Mouse (Mus musculus) G1E (cell line): Measurements from ENCODE around the gene Tmem203. TPM values are rescaled to one million over a fixed set of nuclear protein-coding genes. Genes with fewer than 3 reads are reported as not detected.
A peak's percentile ranks its signal among the peaks of the same experiment; 100 is the strongest.

ENCODE experiments used
- ATAC-seq: 2 replicates; pipeline ENCODE4 v1.8.0; 2016; ENCODE audit warnings: mild to moderate bottlenecking; ENCODE audit not compliant: insufficient number of reproducible peaks, poor library complexity, low FRiP score, severe bottlenecking; ENCODE audit errors: extremely low read depth
- DNase-seq: peaks from one replicate; pipeline ENCODE4 v3.0.0; 2012; ENCODE audit warnings: low spot score
- H3K27me3 ChIP-seq: 2 replicates; pipeline ENCODE4 v1.6.1; 2012; ENCODE audit warnings: mild to moderate bottlenecking, low read length, inconsistent platforms; ENCODE audit not compliant: insufficient read depth
- H3K36me3 ChIP-seq: replicated peaks from 2 replicates; pipeline ENCODE3; 2012; ENCODE audit warnings: mild to moderate bottlenecking, inconsistent platforms
- H3K4me1 ChIP-seq: 2 replicates; pipeline ENCODE4 v1.6.1; 2012; ENCODE audit warnings: low read depth, low read length, inconsistent platforms, mixed read lengths; ENCODE audit not compliant: insufficient read depth
- H3K4me3 ChIP-seq: 2 replicates; pipeline ENCODE4 v1.5.1; 2012; ENCODE audit warnings: low read depth, mild to moderate bottlenecking, inconsistent platforms, low read length, moderate library complexity, mixed read lengths
- H3K9me3 ChIP-seq: replicated peaks from 2 replicates; pipeline ENCODE4 v1.6.1; 2012; ENCODE audit warnings: inconsistent platforms
- CTCF ChIP-seq: IDR thresholded peaks from 2 replicates; pipeline ENCODE4 v1.5.1; 2012; ENCODE audit warnings: low read depth, low read length, inconsistent platforms, mixed read lengths
- GATA1 ChIP-seq: IDR thresholded peaks from 2 replicates; pipeline ENCODE4 v1.6.1; 2012; ENCODE audit warnings: borderline replicate concordance, low read length, inconsistent platforms, mixed read lengths
- GATA2 ChIP-seq: IDR thresholded peaks from 2 replicates; pipeline ENCODE4 v1.6.1; 2012; ENCODE audit warnings: low read depth, low read length, inconsistent platforms, borderline replicate concordance
- POLR2AphosphoS5 ChIP-seq: IDR thresholded peaks from 2 replicates; pipeline ENCODE4 v1.6.1; 2012; ENCODE audit warnings: low read depth, low read length, inconsistent platforms; ENCODE audit not compliant: insufficient replicate concordance
- TAL1 ChIP-seq: conservative IDR thresholded peaks from 2 replicates; pipeline ENCODE4 v1.6.1; 2012; ENCODE audit warnings: low read depth, low read length, inconsistent platforms, mixed read lengths
- polyA plus RNA-seq: library from polyadenylated mRNA; stranded (reverse); fragments of >175 nt; gene quantifications from 2 replicates; pipeline ENCODE4 v1.2.3, GENCODE M21; 2012
- total RNA-seq, 2 experiments: library from RNA; stranded (forward) in 1 of 2; stranded (reverse) in 1 of 2; fragments of 200-1000 nt in 1 of 2; fragments of >200 nt in 1 of 2; fragmentation: Nextera tagmentation in 1 of 2; gene quantifications; 2 replicates each; pipeline ENCODE4 v1.2.3; 2014 to 2017

The Tmem203 gene
- total and polyA plus RNA-seq, 3 experiments = 7.8 to 15.5 (median 14.6) TPM

GRCm38 (mm10) chr2:25272515-25272914 lies 17.3 kb downstream of the Tmem203 start:
- Histone ChIP-seq H3K9me3 (no peaks in the 10 kb centered on the region), H3K4me3 (peak overlapping the region; percentile 84), H3K27me3 (no peaks in the 10 kb centered on the region), H3K4me1 (peaks cover 58% of the 10 kb centered on the region), H3K36me3 (peaks cover 91% of the 10 kb centered on the region)
- ATAC-seq (no peak), DNase-seq (no peak)
- no peak for TF ChIP-seq TAL1
- no peak for TF ChIP-seq POLR2AphosphoS5
- no peak for TF ChIP-seq GATA2
- no peak for TF ChIP-seq CTCF
- TF ChIP-seq GATA1 = no peak

GRCm38 (mm10) chr2:25273010-25273409 lies 17.8 kb downstream of the Tmem203 start:
- DNase-seq (no peak), ATAC-seq (no peak)
- H3K9me3 ChIP-seq = no peaks in the 10 kb centered on the region
- peak overlapping the region; percentile 84 for H3K4me3 ChIP-seq
- peaks cover 53% of the 10 kb centered on the region for H3K4me1 ChIP-seq
- no peaks in the 10 kb centered on the region for H3K27me3 ChIP-seq
- TF ChIP-seq GATA2 (no peak), GATA1 (no peak), POLR2AphosphoS5 (no peak), TAL1 (no peak), CTCF (no peak)
- peaks cover 91% of the 10 kb centered on the region for H3K36me3 ChIP-seq

GRCm38 (mm10) chr2:25278928-25279882 lies 24.0 kb downstream of the Tmem203 start:
- Histone ChIP-seq H3K36me3 (peaks cover 97% of the 10 kb centered on the region), H3K4me3 (no peak overlapping the region), H3K4me1 (peaks cover 4% of the 10 kb centered on the region; the same call in 1 of the 2 replicates), H3K27me3 (no peaks in the 10 kb centered on the region), H3K9me3 (no peaks in the 10 kb centered on the region)
- no peak for DNase-seq
- peak; percentile 59; the same call in 1 of the 2 replicates for TF ChIP-seq CTCF
- no peak for TF ChIP-seq GATA1
- TF ChIP-seq TAL1 = no peak
- no peak for TF ChIP-seq GATA2
- TF ChIP-seq POLR2AphosphoS5 = no peak
- no peak for ATAC-seq

- no peak for TF ChIP-seq GATA1
- TF ChIP-seq TAL1 = no peak
- TF ChIP-seq GATA2 = no peak
- TF ChIP-seq CTCF = no peak
- no peak for TF ChIP-seq POLR2AphosphoS5
- DNase-seq = no peak
- no peak for ATAC-seq
- Histone ChIP-seq H3K4me1 (peaks cover 13% of the 10 kb centered on the region), H3K9me3 (no peaks in the 10 kb centered on the region), H3K36me3 (peaks cover 62% of the 10 kb centered on the region), H3K27me3 (peaks cover 21% of the 10 kb centered on the region), H3K4me3 (no peak overlapping the region)
Measured at GRCm38 (mm10) chr2:25285551-25285950, 30.3 kb downstream of the Tmem203 start.

GRCm38 (mm10) chr2:25286314-25286713 lies 31.1 kb downstream of the Tmem203 start:
- no peak for DNase-seq
- no peak for TF ChIP-seq GATA1
- no peak for TF ChIP-seq GATA2
- H3K4me1 ChIP-seq = peaks cover 13% of the 10 kb centered on the region
- no peaks in the 10 kb centered on the region for H3K9me3 ChIP-seq
- H3K27me3 ChIP-seq = peaks cover 28% of the 10 kb centered on the region
- ATAC-seq = no peak
- no peak overlapping the region for H3K4me3 ChIP-seq
- H3K36me3 ChIP-seq = peaks cover 55% of the 10 kb centered on the region

GRCm38 (mm10) chr2:25286837-25287636 lies 31.8 kb downstream of the Tmem203 start:
- no peaks in the 10 kb centered on the region for H3K9me3 ChIP-seq
- peaks cover 50% of the 10 kb centered on the region for H3K36me3 ChIP-seq
- DNase-seq (no peak), ATAC-seq (no peak)
- TF ChIP-seq TAL1 = no peak
- TF ChIP-seq CTCF = no peak
- no peak for TF ChIP-seq POLR2AphosphoS5
- TF ChIP-seq GATA1 = no peak
- no peak for TF ChIP-seq GATA2
- H3K4me1 ChIP-seq = peaks cover 19% of the 10 kb centered on the region
- H3K27me3 ChIP-seq = peaks cover 35% of the 10 kb centered on the region
- no peak overlapping the region for H3K4me3 ChIP-seq
